Mouse (Mus musculus): ENCODE measurements at regions not wholly inside any gene's neighbourhood (a gene's known extent, or its start where the extent isn't known, plus 50 kb on each side); places are given as distances from the start of the nearest gene placed in this dataset.

DNA sequence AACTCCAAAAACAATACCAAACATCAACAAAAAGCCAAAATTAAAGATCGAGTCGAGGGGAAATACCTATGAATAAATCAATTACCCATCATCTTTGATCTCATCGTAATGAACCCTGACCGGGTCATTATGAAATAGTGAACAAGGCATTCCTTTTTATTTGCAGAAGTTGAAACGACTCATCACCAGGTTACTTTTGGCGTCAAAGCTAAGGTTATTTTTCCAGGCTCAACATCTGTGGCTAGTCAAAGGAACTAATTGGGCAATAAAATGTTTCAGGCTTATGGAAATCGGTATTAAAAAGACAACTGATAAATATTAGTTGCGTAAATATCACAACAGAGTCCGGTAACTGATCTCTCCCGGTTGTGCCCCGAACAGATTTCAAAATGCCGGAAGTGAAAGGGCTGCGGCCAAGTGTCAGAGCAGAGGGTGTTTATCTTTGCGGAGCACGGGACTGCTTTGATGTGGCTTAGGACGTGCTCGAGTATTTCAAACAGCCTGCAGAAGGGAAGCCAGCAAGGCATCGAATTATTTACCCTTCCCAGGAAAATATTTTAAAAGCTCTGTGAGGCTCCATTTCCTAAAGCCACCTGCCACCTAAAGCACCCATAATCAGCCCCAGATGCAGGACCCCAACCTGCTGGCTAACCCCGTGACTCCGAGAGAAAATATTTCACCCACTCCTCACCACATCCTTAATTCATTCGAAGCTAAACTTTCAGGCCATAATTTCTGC, 168.3 kb upstream of the Arrdc4 start:
- TF ChIP-seq CTCF (IDR thresholded peaks at IDR 0.05 in 2 of 3, conservative IDR thresholded peaks at IDR 0.05 in 1 of 3; ENCODE audit: control insufficient read depth in 1 of 3, insufficient read depth in 1 of 3, low read depth in 2 of 3, low read length in 3 of 3, poor library complexity in 1 of 3, severe bottlenecking in 1 of 3) = no peak
- no peak for TF ChIP-seq ZNF384 (IDR thresholded peaks at IDR 0.05; ENCODE audit: low read depth, low read length)
- TF ChIP-seq POLR2A (IDR thresholded peaks at IDR 0.05; ENCODE audit: control insufficient read depth in 1 of 2, insufficient read depth in 1 of 2, low read depth in 1 of 2, low read length in 2 of 2, poor library complexity in 1 of 2) = no peak
- TF ChIP-seq POLR2AphosphoS5 (IDR thresholded peaks at IDR 0.05; ENCODE audit: borderline replicate concordance, low read depth, low read length) = no peak
- TF ChIP-seq TCF12 (IDR thresholded peaks at IDR 0.05; ENCODE audit: low read depth, low read length) = no peak
- TF ChIP-seq USF1 (IDR thresholded peaks at IDR 0.05; ENCODE audit: low read depth, low read length) = no peak
- TF ChIP-seq POLR2AphosphoS2 (IDR thresholded peaks at IDR 0.05; ENCODE audit: low read length) = no peak
- TF ChIP-seq MAX (IDR thresholded peaks at IDR 0.05; ENCODE audit: low read length) = no peak
- TF ChIP-seq EP300 (IDR thresholded peaks at IDR 0.05; ENCODE audit: low read depth in 1 of 2, low read length in 2 of 2) = no peak
- TF ChIP-seq E2F4 (IDR thresholded peaks at IDR 0.05; ENCODE audit: borderline replicate concordance, low read depth, low read length) = no peak
- no peak for TF ChIP-seq UBTF (IDR thresholded peaks at IDR 0.05; ENCODE audit: borderline replicate concordance, insufficient read depth, low read depth, low read length)

Data from MEL (cell line).